In genomic region chr8:81853184-81853583, GRCm38 (mm10) we compare ENCODE assay signal across 26 mouse cellular contexts.
DNase-seq lines count a peak whose midpoint lies in the region; TF ChIP-seq lines count a peak whose summit lies in the region.
"Had no signal": no experiment of that assay in that cellular context is flagged by ENCODE, and none has a peak within 500 bp of the region (broad histone marks: within the 10 kb centered on the region; RNA-seq: fewer than 3 reads in every experiment).

No protein-coding gene starts in this region.

- no peaks in the 10 kb centered on the region for H3K36me3 ChIP-seq in myocyte (ENCODE audit: control insufficient read depth, insufficient read depth)
- no peaks in the 10 kb centered on the region for H3K36me3 ChIP-seq in hindbrain, embryonic 10.5 days
- H3K36me3 ChIP-seq in heart, embryonic 10.5 days = no peaks in the 10 kb centered on the region
- H3K36me3 ChIP-seq in heart, adult 2 months (ENCODE audit: control insufficient read depth, insufficient read depth, low read length) = no peaks in the 10 kb centered on the region; the same call in 1 of the 2 replicates
- H3K36me3 ChIP-seq: embryonic facial prominence, embryonic 13.5 days; hindbrain, embryonic 13.5 days; limb, embryonic 12.5 days; lung, embryonic 15.5 days; midbrain, embryonic 10.5 days; midbrain, embryonic 15.5 days had no signal

- H3ac ChIP-seq in myocyte (ENCODE audit: control insufficient read depth, insufficient read length) = no peak overlapping the region

- no peaks in the 10 kb centered on the region for H3K9me3 ChIP-seq in hindbrain, embryonic 10.5 days
- no peaks in the 10 kb centered on the region for H3K9me3 ChIP-seq in heart, embryonic 10.5 days
- H3K9me3 ChIP-seq: hindbrain, embryonic 13.5 days; limb, embryonic 12.5 days; lung, embryonic 15.5 days; midbrain, embryonic 10.5 days; midbrain, embryonic 15.5 days had no signal

- H3K4me2 ChIP-seq in myocyte (ENCODE audit: low read depth) = no peak overlapping the region
- H3K4me2 ChIP-seq: embryonic facial prominence, embryonic 13.5 days; hindbrain, embryonic 13.5 days; limb, embryonic 12.5 days; liver, embryonic 11.5 days; lung, embryonic 15.5 days; midbrain, embryonic 15.5 days had no signal

- intact Hi-C loops in heart, postnatal 14 days (cut with DNase I) = no loop called here
- intact Hi-C loops in heart, adult 2 months (cut with DNase I) = no loop called here

- no peak overlapping the region for H3K9ac ChIP-seq in heart, adult 2 months (ENCODE audit: low read depth, low read length)
- H3K9ac ChIP-seq: embryonic facial prominence, embryonic 13.5 days; hindbrain, embryonic 13.5 days; limb, embryonic 12.5 days; lung, embryonic 15.5 days; midbrain, embryonic 15.5 days had no signal

- H3K27ac ChIP-seq in hindbrain, embryonic 10.5 days = no peak overlapping the region
- no peak overlapping the region for H3K27ac ChIP-seq in heart, embryonic 10.5 days
- no peak overlapping the region for H3K27ac ChIP-seq in heart, adult 2 months
- H3K27ac ChIP-seq: embryonic facial prominence, embryonic 13.5 days; hindbrain, embryonic 13.5 days; kidney, postnatal 0 days; limb, embryonic 12.5 days; lung, embryonic 15.5 days; midbrain, embryonic 10.5 days; midbrain, embryonic 15.5 days had no signal

- DNase-seq in heart, adult 11 months = peak; percentile 88
- DNase-seq in heart, postnatal 14 days = no peak
- DNase-seq in cerebellum, adult 11-12 months = peak; percentile 87
- DNase-seq in cerebellum, adult 9-11 months = peak; percentile 88
- no peak for DNase-seq in hindbrain, embryonic 10.5 days (ENCODE audit: low spot score)
- DNase-seq in heart, embryonic 10.5 days (ENCODE audit: low spot score) = no peak
- DNase-seq in heart, adult 2 months = no peak
- DNase-seq: adrenal gland, adult 2 months; adrenal gland, postnatal 36 days; embryo, embryonic 11 days; gastrocnemius, postnatal 25 days; kidney, adult 8-10 months; kidney, postnatal 4 days; right cerebral cortex, adult 18-20 months; spleen, adult 18-20 months; thymus, postnatal 25 days had no signal

- no peak for TF ChIP-seq POLR2A in myocyte (IDR thresholded peaks at IDR 0.05; ENCODE audit: insufficient read length, low read depth)
- TF ChIP-seq POLR2A in heart, adult 2 months (IDR thresholded peaks at IDR 0.05; ENCODE audit: insufficient read depth, low read depth, low read length) = no peak

- no peaks in the 10 kb centered on the region for H3K79me2 ChIP-seq in myocyte (ENCODE audit: control insufficient read depth, insufficient read depth)
- H3K79me2 ChIP-seq in heart, adult 2 months (replicated peaks; ENCODE audit: control insufficient read depth, insufficient read depth, low read length) = no peaks in the 10 kb centered on the region

- TF ChIP-seq EP300 in heart, adult 2 months (IDR thresholded peaks at IDR 0.05; ENCODE audit: insufficient read depth, low read depth, low read length) = no peak

- H3K4me3 ChIP-seq in myocyte = no peak overlapping the region
- H3K4me3 ChIP-seq in hindbrain, embryonic 10.5 days = no peak overlapping the region
- H3K4me3 ChIP-seq in heart, embryonic 10.5 days = no peak overlapping the region
- H3K4me3 ChIP-seq in heart, adult 2 months = no peak overlapping the region
- H3K4me3 ChIP-seq: embryonic facial prominence, embryonic 13.5 days; erythroblast, embryonic 14.5 days; hindbrain, embryonic 13.5 days; limb, embryonic 12.5 days; lung, embryonic 15.5 days; midbrain, embryonic 10.5 days; midbrain, embryonic 15.5 days had no signal

- no peaks in the 10 kb centered on the region for H3K4me1 ChIP-seq in hindbrain, embryonic 10.5 days (replicated peaks)
- H3K4me1 ChIP-seq in heart, embryonic 10.5 days = peaks cover 31% of the 10 kb centered on the region
- H3K4me1 ChIP-seq in heart, adult 2 months (ENCODE audit: control insufficient read depth, insufficient read depth, low read length) = no peaks in the 10 kb centered on the region; the same call in 1 of the 2 replicates
- H3K4me1 ChIP-seq: embryonic facial prominence, embryonic 13.5 days; hindbrain, embryonic 13.5 days; lung, embryonic 15.5 days; midbrain, embryonic 10.5 days; midbrain, embryonic 15.5 days had no signal

- 84% methylated on average over 4 of the region's 4 CpGs for WGBS in hindbrain, embryonic 10.5 days
- WGBS in heart, embryonic 10.5 days = 49% methylated on average over 4 of the region's 4 CpGs
- 71% methylated on average over 4 of the region's 4 CpGs for WGBS in heart, adult 2 months

- no peak for TF ChIP-seq CTCF in heart, adult 2 months (IDR thresholded peaks at IDR 0.05)

- no peaks in the 10 kb centered on the region for H3K27me3 ChIP-seq in myocyte (ENCODE audit: control insufficient read depth, insufficient read depth, insufficient read length)
- no peaks in the 10 kb centered on the region for H3K27me3 ChIP-seq in hindbrain, embryonic 10.5 days (ENCODE audit: insufficient read depth, poor library complexity, severe bottlenecking)
- H3K27me3 ChIP-seq in heart, embryonic 10.5 days (ENCODE audit: insufficient read depth, poor library complexity, severe bottlenecking) = no peaks in the 10 kb centered on the region
- H3K27me3 ChIP-seq in heart, adult 2 months (ENCODE audit: control insufficient read depth, insufficient read depth, low read length) = no peaks in the 10 kb centered on the region
- H3K27me3 ChIP-seq: embryonic facial prominence, embryonic 13.5 days; hindbrain, embryonic 13.5 days; limb, embryonic 12.5 days; lung, embryonic 15.5 days; midbrain, embryonic 15.5 days had no signal

TF ChIP-seq in myocyte, 11 proteins besides CTCF, POLR2A, EP300 and RAD21:
- peak; percentile 88 for TF ChIP-seq TCF3 (IDR thresholded peaks at IDR 0.05; ENCODE audit: insufficient read length, low read depth)
- peak; percentile 4 to 95 (median 91) for TF ChIP-seq MYOD1 (IDR thresholded peaks at IDR 0.05; ENCODE audit: control insufficient read depth in 1 of 3, insufficient read length in 2 of 3, low read depth in 2 of 3)
- TF ChIP-seq MYOG (IDR thresholded peaks at IDR 0.05; ENCODE audit: control insufficient read depth in 1 of 3, insufficient read depth in 1 of 3, insufficient read length in 2 of 3, low read depth in 2 of 3) = peak; percentile 78 to 95 (median 81)
- TF ChIP-seq TCF12 (IDR thresholded peaks at IDR 0.05; ENCODE audit: insufficient read depth, poor library complexity, severe bottlenecking) = peak; percentile 84
- no peak for TF ChIP-seq USF1 (IDR thresholded peaks at IDR 0.05; ENCODE audit: low read depth)

Comparison
In these comparisons a context has a peak if more than half of its experiments do, and no peak if none do; other contexts are left out.
1. DNase-seq: peak in heart, adult 11 months (single experiment), cerebellum, adult 11-12 months (single experiment) and cerebellum, adult 9-11 months (single experiment); none in heart, postnatal 14 days (0 of 2), hindbrain, embryonic 10.5 days (single experiment), heart, embryonic 10.5 days (single experiment) and heart, adult 2 months (0 of 2).